In the genomic region with DNA sequence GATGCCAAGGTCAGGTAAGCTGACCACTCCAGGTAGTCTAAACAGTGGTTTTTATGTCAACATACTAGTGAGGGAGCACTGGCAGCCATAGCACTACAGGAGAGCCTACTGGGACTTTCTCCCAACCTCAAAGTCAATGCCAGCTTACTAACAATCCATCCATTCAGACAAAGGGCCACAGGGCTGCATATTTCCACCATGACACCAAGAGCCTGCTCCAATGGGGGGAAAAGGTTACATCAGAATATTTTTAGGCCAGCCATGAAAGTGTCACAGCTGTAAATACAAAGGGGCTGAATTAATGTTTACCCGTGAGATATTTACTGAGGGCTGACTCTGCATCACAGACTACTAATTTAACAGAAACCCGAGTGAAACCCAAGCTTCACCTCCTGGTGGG, we compare ENCODE assay signal across 18 mouse cellular contexts.
DNase-seq lines count a peak whose midpoint lies in the region; ATAC-seq and TF ChIP-seq lines count a peak whose summit lies in the region.
"Had no signal": no experiment of that assay in that cellular context is flagged by ENCODE, and none has a peak within 500 bp of the region (broad histone marks: within the 10 kb centered on the region; RNA-seq: fewer than 3 reads in every experiment).

No protein-coding gene starts in this region.

- DNase-seq in kidney, adult 11 months, result peak; percentile 24
- no peak for DNase-seq in kidney, postnatal 10 days
- peak; percentile 26 for DNase-seq in 3134 (ENCODE audit: extremely low read depth, insufficient read length, low spot score)
- peak; percentile 82 for DNase-seq in Muller cell, postnatal 12 days (ENCODE audit: inconsistent ontology term)
- peak; percentile 26 for DNase-seq in brain, embryonic 14.5 days (ENCODE audit: low read depth)
- DNase-seq in adrenal gland, adult 8-10 months, result no peak
- DNase-seq: B cell, adult 2 months; cerebellum, adult 2 months; cerebellum, postnatal 10 days; gastrocnemius, adult 2 months; gastrocnemius, postnatal 25 days; heart, postnatal 4 days had no signal

- no peak for TF ChIP-seq POLR2A in brain, embryonic 14.5 days (IDR thresholded peaks at IDR 0.05; ENCODE audit: borderline replicate concordance, extremely low read depth, insufficient read depth, insufficient read length, poor library complexity, severe bottlenecking)

- ATAC-seq in erythroblast, adult 5-6 weeks (replicated peaks; ENCODE audit: low FRiP score, poor library complexity, severe bottlenecking), result no peak
- ATAC-seq: CD4-positive, CD25-positive, alpha-beta regulatory T cell, adult 4 months; forebrain, embryonic 13.5 days; hindbrain, embryonic 16.5 days; inflammation-experienced regulatory T-cells, adult 6 months; intestine, postnatal 0 days had no signal

- TF ChIP-seq CTCF in brain, embryonic 14.5 days (IDR thresholded peaks at IDR 0.05; ENCODE audit: borderline replicate concordance, extremely low read depth, insufficient read depth, insufficient read length), result no peak

Comparison
In these comparisons a context has a peak if more than half of its experiments do, and no peak if none do; other contexts are left out.
1. DNase-seq: peak in kidney, adult 11 months (single experiment), 3134 (single experiment), Muller cell, postnatal 12 days (single experiment) and brain, embryonic 14.5 days (single experiment); none in kidney, postnatal 10 days (single experiment) and adrenal gland, adult 8-10 months (single experiment).